Mouse (Mus musculus) small intestine, adult 2 months (tissue): ENCODE results near the gene Hcls1.

ENCODE experiments used
- CTCF ChIP-seq: fragments of 200-500 bp; IDR thresholded peaks from 2 replicates; pipeline ENCODE4 v1.5.1; 2012; ENCODE audit warnings: low read depth, mild to moderate bottlenecking, control low read depth, inconsistent platforms, low read length, moderate library complexity, mixed read lengths; ENCODE audit not compliant: insufficient replicate concordance, insufficient read length; ENCODE audit errors: extremely low read depth
- POLR2A ChIP-seq: fragments of 200-500 bp; IDR thresholded peaks from 2 replicates; pipeline ENCODE4 v1.6.1; 2012; ENCODE audit warnings: low read depth, mild to moderate bottlenecking, control low read depth, inconsistent platforms, low read length, moderate library complexity

DNA sequence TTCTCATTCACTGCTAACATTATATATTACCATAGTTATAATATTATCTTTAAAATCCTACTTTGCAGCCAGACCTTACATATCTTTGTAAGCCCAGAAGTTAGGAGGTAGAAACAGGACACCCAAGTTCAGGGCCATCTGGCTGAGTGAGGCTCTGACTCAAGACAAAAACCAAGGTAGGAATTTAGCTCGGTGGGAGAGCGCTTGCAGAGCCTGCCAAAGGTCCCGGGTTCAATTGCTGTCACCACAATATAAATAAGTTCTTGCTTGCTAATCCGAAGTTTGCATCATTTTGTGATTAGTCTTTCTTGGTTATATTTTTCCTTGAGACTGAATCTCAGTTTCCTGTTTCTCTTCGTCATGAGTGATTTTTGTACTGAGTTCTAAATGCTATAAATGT, 31.6 kb upstream of the Hcls1 start:
- TF ChIP-seq CTCF (no peak), POLR2A (no peak)
